ENCODE assay signal across 19 mouse cellular contexts in genomic region chr3:79753736-79754135, GRCm38 (mm10). TPM values are rescaled to one million over a fixed set of nuclear protein-coding genes. Genes with fewer than 3 reads are reported as not detected.
"Had no signal": no experiment of that assay in that cellular context is flagged by ENCODE, and none has a peak within 500 bp of the region (broad histone marks: within the 10 kb centered on the region; RNA-seq: fewer than 3 reads in every experiment).

No protein-coding gene starts in this region.

- H3K27ac ChIP-seq: neural tube, embryonic 15.5 days; stomach, embryonic 15.5 days; stomach, postnatal 0 days had no signal

- H3K4me3 ChIP-seq: neural tube, embryonic 15.5 days; stomach, embryonic 15.5 days had no signal

- H3K4me1 ChIP-seq: neural tube, embryonic 15.5 days; stomach, embryonic 15.5 days had no signal

- H3K36me3 ChIP-seq: neural tube, embryonic 15.5 days; stomach, embryonic 15.5 days had no signal

- H3K27me3 ChIP-seq: neural tube, embryonic 15.5 days; stomach, embryonic 15.5 days had no signal

- DNase-seq: retina, postnatal 1 day; right cerebral cortex, adult 18-20 months; right cerebral cortex, postnatal 14 days; right cerebral cortex, postnatal 25 days; right cerebral cortex, postnatal 4 days; spleen, adult 18-20 months; thymus, adult 18-20 months; thymus, adult 2 months; thymus, postnatal 14 days; thymus, postnatal 25 days; thymus, postnatal 36 days; thymus, postnatal 4 days had no signal

- H3K9me3 ChIP-seq: neural tube, embryonic 15.5 days; stomach, embryonic 15.5 days had no signal

- H3K9ac ChIP-seq: neural tube, embryonic 15.5 days; stomach, embryonic 15.5 days had no signal

- H3K4me2 ChIP-seq: neural tube, embryonic 15.5 days; stomach, embryonic 15.5 days had no signal

RNA-seq across cellular contexts. Expression of gene Rxfp1, which starts 16.1 kb away (rescaled TPM):
- total RNA-seq: neutrophil, adult 5-6 weeks had no signal
- polyA plus RNA-seq: small intestine, adult 2 months; stomach, embryonic 14.5 days; stomach, embryonic 15.5 days; stomach, embryonic 16.5 days; stomach, postnatal 0 days had no signal
